ENCODE assay signal across 11 mouse cellular contexts in genomic region chr11:76467487-76468005, GRCm38 (mm10).
DNase-seq lines count a peak whose midpoint lies in the region; ATAC-seq lines count a peak whose summit lies in the region.
"Had no signal": no experiment of that assay in that cellular context is flagged by ENCODE, and none has a peak within 500 bp of the region (broad histone marks: within the 10 kb centered on the region; RNA-seq: fewer than 3 reads in every experiment).

No protein-coding gene starts in this region.

- peaks cover 31% of the 10 kb centered on the region for H3K4me1 ChIP-seq in heart, embryonic 16.5 days (ENCODE audit: control insufficient read depth, insufficient read depth, low read length)
- peaks cover 62% of the 10 kb centered on the region for H3K4me1 ChIP-seq in forebrain, embryonic 16.5 days (replicated peaks; ENCODE audit: control insufficient read depth, insufficient read depth, low read length)
- peaks cover 87% of the 10 kb centered on the region for H3K4me1 ChIP-seq in midbrain, embryonic 13.5 days (replicated peaks)

- WGBS in heart, embryonic 16.5 days = 45% methylated on average over 8 of the region's 8 CpGs
- 8% methylated on average over 8 of the region's 8 CpGs for WGBS in forebrain, embryonic 16.5 days
- WGBS in midbrain, embryonic 13.5 days = 9% methylated on average over 8 of the region's 8 CpGs

- H3K9me3 ChIP-seq in heart, embryonic 16.5 days (replicated peaks; ENCODE audit: control insufficient read depth, low read length) = no peaks in the 10 kb centered on the region
- H3K9me3 ChIP-seq in forebrain, embryonic 16.5 days (ENCODE audit: control insufficient read depth, low read length) = no peaks in the 10 kb centered on the region
- no peaks in the 10 kb centered on the region for H3K9me3 ChIP-seq in midbrain, embryonic 13.5 days
- H3K9me3 ChIP-seq: intestine, embryonic 15.5 days had no signal

- H3K36me3 ChIP-seq in heart, embryonic 16.5 days (ENCODE audit: control insufficient read depth, insufficient read depth) = peaks cover 9% of the 10 kb centered on the region; the same call in 1 of the 2 replicates
- H3K36me3 ChIP-seq in forebrain, embryonic 16.5 days (ENCODE audit: control insufficient read depth, insufficient read depth) = peaks cover 3% of the 10 kb centered on the region; the same call in 1 of the 2 replicates
- H3K36me3 ChIP-seq in midbrain, embryonic 13.5 days = peaks cover 24% of the 10 kb centered on the region

- no peak overlapping the region for H3K27ac ChIP-seq in heart, embryonic 16.5 days (ENCODE audit: low read length)
- peak overlapping the region; percentile 91 for H3K27ac ChIP-seq in forebrain, embryonic 16.5 days (ENCODE audit: low read length)
- peak overlapping the region; percentile 96 for H3K27ac ChIP-seq in midbrain, embryonic 13.5 days
- H3K27ac ChIP-seq: intestine, embryonic 15.5 days had no signal

- ATAC-seq in heart, embryonic 16.5 days (replicated peaks; ENCODE audit: extremely low read depth, insufficient read depth, low FRiP score) = no peak
- peak; percentile 52 for ATAC-seq in forebrain, embryonic 16.5 days
- ATAC-seq in midbrain, embryonic 13.5 days = peak; percentile 44

- no peak overlapping the region for H3K4me3 ChIP-seq in heart, embryonic 16.5 days (ENCODE audit: low read length)
- peak overlapping the region; percentile 53 for H3K4me3 ChIP-seq in forebrain, embryonic 16.5 days (replicated peaks; ENCODE audit: low read length)
- peak overlapping the region; percentile 48 for H3K4me3 ChIP-seq in midbrain, embryonic 13.5 days (replicated peaks)
- H3K4me3 ChIP-seq: intestine, embryonic 15.5 days had no signal

- no peak for DNase-seq in heart, adult 8-10 months (ENCODE audit: low spot score)
- DNase-seq in WW6 (ENCODE audit: low read depth, low spot score) = peak; percentile 46
- DNase-seq in adrenal gland, postnatal 4 days (ENCODE audit: low spot score in 2 of 2) = no peak
- no peak for DNase-seq in cerebellum, postnatal 36 days
- no peak for DNase-seq in cerebellum, adult 18-20 months
- DNase-seq: cerebellum, adult 9-10 months had no signal

- H3K27me3 ChIP-seq in heart, embryonic 16.5 days (ENCODE audit: control insufficient read depth, insufficient read depth, low read length) = no peaks in the 10 kb centered on the region
- H3K27me3 ChIP-seq in forebrain, embryonic 16.5 days (replicated peaks; ENCODE audit: control insufficient read depth, insufficient read depth, low read length) = no peaks in the 10 kb centered on the region
- no peaks in the 10 kb centered on the region for H3K27me3 ChIP-seq in midbrain, embryonic 13.5 days
- H3K27me3 ChIP-seq: CH12.LX; intestine, embryonic 15.5 days had no signal

- 0 out of 2 replicates have a peak overlapping the region, but pooled peaks have one; percentile 15 for H3K9ac ChIP-seq in heart, embryonic 16.5 days (ENCODE audit: low read length)
- H3K9ac ChIP-seq in forebrain, embryonic 16.5 days (replicated peaks; ENCODE audit: low read depth, low read length) = peak overlapping the region; percentile 64
- peak overlapping the region; percentile 84 for H3K9ac ChIP-seq in midbrain, embryonic 13.5 days (replicated peaks)
- H3K9ac ChIP-seq: intestine, embryonic 15.5 days had no signal

- H3K4me2 ChIP-seq in heart, embryonic 16.5 days (ENCODE audit: low read depth, low read length) = no peak overlapping the region
- peak overlapping the region; percentile 70 for H3K4me2 ChIP-seq in forebrain, embryonic 16.5 days (ENCODE audit: low read length)
- H3K4me2 ChIP-seq in midbrain, embryonic 13.5 days (replicated peaks) = peak overlapping the region; percentile 73

Comparison
In these comparisons a context has a peak if more than half of its experiments do, and no peak if none do; other contexts are left out.
1. H3K9ac ChIP-seq: peak in every context shown above with its lines; median percentile 84 in midbrain, embryonic 13.5 days; 64 in forebrain, embryonic 16.5 days; 15 in heart, embryonic 16.5 days.